Mouse (Mus musculus): ENCODE measurements around the gene Gm37240. TPM values are rescaled to one million over a fixed set of nuclear protein-coding genes. Genes with fewer than 3 reads are reported as not detected.

The Gm37240 gene
- polyA plus RNA-seq, 1 experiment, result 1.9 TPM

- no peak for TF ChIP-seq POLR2A (IDR thresholded peaks at IDR 0.05; ENCODE audit: low read depth, low read length)
- TF ChIP-seq CTCF (IDR thresholded peaks at IDR 0.05; ENCODE audit: borderline replicate concordance, insufficient read depth, low read length), result no peak
- peak overlapping the region; percentile 50 for H3K27ac ChIP-seq (ENCODE audit: insufficient read depth, low read length)
These were observed 1190.8 kb downstream of the Gm37240 start for GRCm38 (mm10) chr3:84696428-84696917.

GRCm38 (mm10) chr3:84695867-84696361 is 1191.4 kb downstream of the Gm37240 start:
- Histone ChIP-seq H3K27ac (ENCODE audit: insufficient read depth, low read length) (peak overlapping the region; percentile 49; the same call in 1 of the 2 replicates), H3K4me1 (ENCODE audit: control insufficient read depth, insufficient read depth, low read length) (peaks cover 11% of the 10 kb centered on the region), H3K4me3 (ENCODE audit: insufficient read depth, low read length) (no peak overlapping the region)
- TF ChIP-seq CTCF (IDR thresholded peaks at IDR 0.05; ENCODE audit: borderline replicate concordance, insufficient read depth, low read length) (no peak), POLR2A (IDR thresholded peaks at IDR 0.05; ENCODE audit: low read depth, low read length) (no peak)

More at GRCm38 (mm10) chr3:84696428-84696917, 1190.8 kb downstream of the Gm37240 start:
- H3K4me3 ChIP-seq (ENCODE audit: insufficient read depth, low read length), result no peak overlapping the region
- peaks cover 11% of the 10 kb centered on the region for H3K4me1 ChIP-seq (ENCODE audit: control insufficient read depth, insufficient read depth, low read length)

GRCm38 (mm10) chr3:84695418-84695817 is 1191.9 kb downstream of the Gm37240 start:
- TF ChIP-seq CTCF (IDR thresholded peaks at IDR 0.05; ENCODE audit: borderline replicate concordance, insufficient read depth, low read length) (no peak), POLR2A (IDR thresholded peaks at IDR 0.05; ENCODE audit: low read depth, low read length) (no peak)
- H3K27ac ChIP-seq (ENCODE audit: insufficient read depth, low read length), result peak overlapping the region; percentile 20; the same call in 1 of the 2 replicates
- H3K4me3 ChIP-seq (ENCODE audit: insufficient read depth, low read length), result no peak overlapping the region
- H3K4me1 ChIP-seq (ENCODE audit: control insufficient read depth, insufficient read depth, low read length), result peaks cover 11% of the 10 kb centered on the region

- H3K4me1 ChIP-seq (ENCODE audit: control insufficient read depth, insufficient read depth, low read length), result peaks cover 13% of the 10 kb centered on the region
- no peak overlapping the region for H3K27ac ChIP-seq (ENCODE audit: insufficient read depth, low read length)
- no peak for TF ChIP-seq CTCF (IDR thresholded peaks at IDR 0.05; ENCODE audit: borderline replicate concordance, insufficient read depth, low read length)
- TF ChIP-seq POLR2A (IDR thresholded peaks at IDR 0.05; ENCODE audit: low read depth, low read length), result no peak
- H3K4me3 ChIP-seq (ENCODE audit: insufficient read depth, low read length), result no peak overlapping the region
These were observed 1193.4 kb downstream of the Gm37240 start for GRCm38 (mm10) chr3:84693886-84694285.

DNA sequence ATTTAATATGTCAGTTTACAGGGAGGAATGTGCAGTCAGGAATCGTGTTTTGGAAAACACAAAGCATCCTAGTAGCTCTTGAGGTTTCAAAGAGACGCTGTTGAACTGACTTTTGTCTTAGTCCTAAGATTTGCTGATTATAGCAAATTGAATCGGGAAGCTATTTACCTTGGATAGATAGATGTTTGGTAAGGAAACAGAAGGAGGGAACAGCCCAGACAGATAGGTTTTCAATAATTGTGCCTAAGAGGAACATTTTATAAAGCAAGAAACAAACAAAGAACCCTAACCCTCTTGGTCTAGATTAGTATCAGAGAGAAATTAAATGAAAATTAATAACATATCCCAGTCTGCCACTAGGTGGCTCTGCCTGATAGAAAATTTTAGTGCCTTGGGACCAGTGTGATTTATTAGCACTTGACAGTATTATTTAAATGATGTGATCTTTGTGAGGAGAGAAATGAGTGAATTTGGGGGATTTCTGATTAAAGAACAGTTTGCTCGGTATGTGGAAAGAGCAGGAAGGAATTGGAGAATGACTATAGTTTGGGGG is 1194.6 kb downstream of the Gm37240 start:
- peaks cover 13% of the 10 kb centered on the region for H3K4me1 ChIP-seq (ENCODE audit: control insufficient read depth, insufficient read depth, low read length)
- H3K4me3 ChIP-seq (ENCODE audit: insufficient read depth, low read length), result no peak overlapping the region
- H3K27ac ChIP-seq (ENCODE audit: insufficient read depth, low read length), result no peak overlapping the region
- no peak for TF ChIP-seq CTCF (IDR thresholded peaks at IDR 0.05; ENCODE audit: borderline replicate concordance, insufficient read depth, low read length)
- no peak for TF ChIP-seq POLR2A (IDR thresholded peaks at IDR 0.05; ENCODE audit: low read depth, low read length)

GRCm38 (mm10) chr3:84690091-84690771 is 1197.1 kb downstream of the Gm37240 start:
- no peak overlapping the region for H3K27ac ChIP-seq (ENCODE audit: insufficient read depth, low read length)
- TF ChIP-seq POLR2A (IDR thresholded peaks at IDR 0.05; ENCODE audit: low read depth, low read length) (no peak), CTCF (IDR thresholded peaks at IDR 0.05; ENCODE audit: borderline replicate concordance, insufficient read depth, low read length) (no peak)
- H3K4me3 ChIP-seq (ENCODE audit: insufficient read depth, low read length), result no peak overlapping the region
- peaks cover 2% of the 10 kb centered on the region; the same call in 1 of the 2 replicates for H3K4me1 ChIP-seq (ENCODE audit: control insufficient read depth, insufficient read depth, low read length)

DNA sequence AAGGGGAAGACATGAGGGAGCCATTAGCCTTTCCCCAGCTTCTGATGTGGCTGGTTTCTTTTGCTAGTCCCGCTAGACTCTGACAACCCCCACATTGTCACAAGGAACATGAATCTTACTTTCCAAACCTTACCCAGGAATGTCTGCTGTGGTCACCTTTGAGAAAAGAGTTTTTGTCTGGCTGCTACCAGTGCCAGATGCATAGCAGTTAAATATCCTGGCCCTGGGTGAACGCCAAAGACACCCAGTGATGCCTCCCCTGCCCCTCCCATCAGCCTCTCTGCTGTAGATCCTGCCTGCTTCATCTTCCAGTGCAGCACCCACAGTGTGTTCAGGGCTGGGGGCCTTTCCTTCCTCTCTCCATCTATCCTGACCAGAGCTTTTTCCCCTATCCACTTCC is 1197.7 kb downstream of the Gm37240 start:
- Histone ChIP-seq H3K4me3 (ENCODE audit: insufficient read depth, low read length) (no peak overlapping the region), H3K4me1 (ENCODE audit: control insufficient read depth, insufficient read depth, low read length) (peaks cover 2% of the 10 kb centered on the region; the same call in 1 of the 2 replicates), H3K27ac (ENCODE audit: insufficient read depth, low read length) (no peak overlapping the region)
- TF ChIP-seq CTCF (IDR thresholded peaks at IDR 0.05; ENCODE audit: borderline replicate concordance, insufficient read depth, low read length) (no peak), POLR2A (IDR thresholded peaks at IDR 0.05; ENCODE audit: low read depth, low read length) (no peak)

DNA sequence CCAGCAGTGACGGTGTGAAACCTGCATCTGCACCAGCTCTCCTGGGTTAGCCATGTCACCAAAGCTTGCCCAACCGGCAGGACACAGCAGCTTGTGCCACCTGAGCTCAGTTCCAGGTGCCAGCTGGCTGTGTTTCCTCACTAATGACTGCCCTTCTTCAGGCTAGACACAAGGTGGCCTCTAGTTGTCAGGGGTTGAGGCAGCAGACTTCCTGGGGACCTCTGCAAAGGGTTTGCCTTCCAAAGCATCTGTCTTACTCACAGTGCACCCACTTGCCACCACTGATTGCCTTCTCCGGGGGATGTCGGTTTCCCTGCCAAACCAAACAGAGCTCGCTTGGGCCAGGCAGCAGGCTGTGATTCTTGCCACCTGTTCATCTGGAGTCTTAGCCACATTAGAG is 1199.1 kb downstream of the Gm37240 start:
- Histone ChIP-seq H3K4me1 (ENCODE audit: control insufficient read depth, insufficient read depth, low read length) (peaks cover 2% of the 10 kb centered on the region; the same call in 1 of the 2 replicates), H3K4me3 (ENCODE audit: insufficient read depth, low read length) (no peak overlapping the region), H3K27ac (ENCODE audit: insufficient read depth, low read length) (no peak overlapping the region)
- TF ChIP-seq POLR2A (IDR thresholded peaks at IDR 0.05; ENCODE audit: low read depth, low read length), result no peak
- no peak for TF ChIP-seq CTCF (IDR thresholded peaks at IDR 0.05; ENCODE audit: borderline replicate concordance, insufficient read depth, low read length)

DNA sequence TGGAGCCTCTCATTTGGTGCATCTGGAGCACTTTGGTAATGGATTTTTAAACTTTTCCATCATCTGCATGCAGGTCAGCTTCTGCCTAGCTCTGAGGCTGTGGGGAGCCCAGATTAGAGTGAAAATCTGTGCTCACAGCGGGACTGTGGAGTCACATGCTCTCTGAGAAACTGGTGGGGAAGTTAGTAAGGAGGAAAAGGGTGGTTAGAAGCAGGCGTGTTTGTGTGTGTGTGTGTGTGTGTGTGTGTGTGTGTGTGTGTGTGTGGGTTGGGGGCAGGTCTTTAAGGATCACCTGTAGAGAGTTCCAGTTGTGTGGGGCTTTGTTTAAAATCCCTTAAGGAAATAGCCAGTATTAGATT is 1199.9 kb downstream of the Gm37240 start:
- Histone ChIP-seq H3K27ac (ENCODE audit: insufficient read depth, low read length) (no peak overlapping the region), H3K4me1 (ENCODE audit: control insufficient read depth, insufficient read depth, low read length) (peaks cover 2% of the 10 kb centered on the region; the same call in 1 of the 2 replicates), H3K4me3 (ENCODE audit: insufficient read depth, low read length) (no peak overlapping the region)
- no peak for TF ChIP-seq CTCF (IDR thresholded peaks at IDR 0.05; ENCODE audit: borderline replicate concordance, insufficient read depth, low read length)
- no peak for TF ChIP-seq POLR2A (IDR thresholded peaks at IDR 0.05; ENCODE audit: low read depth, low read length)
